Mouse (Mus musculus): ENCODE measurements around the gene Mkrn2.

The Mkrn2 gene

GRCm38 (mm10) chr6:115601715-115602523 is at the start of gene Mkrn2:
Mkrn2 (plus strand) TSS chr6:115601902.
- peak; percentile 78 for DNase-seq

DNA sequence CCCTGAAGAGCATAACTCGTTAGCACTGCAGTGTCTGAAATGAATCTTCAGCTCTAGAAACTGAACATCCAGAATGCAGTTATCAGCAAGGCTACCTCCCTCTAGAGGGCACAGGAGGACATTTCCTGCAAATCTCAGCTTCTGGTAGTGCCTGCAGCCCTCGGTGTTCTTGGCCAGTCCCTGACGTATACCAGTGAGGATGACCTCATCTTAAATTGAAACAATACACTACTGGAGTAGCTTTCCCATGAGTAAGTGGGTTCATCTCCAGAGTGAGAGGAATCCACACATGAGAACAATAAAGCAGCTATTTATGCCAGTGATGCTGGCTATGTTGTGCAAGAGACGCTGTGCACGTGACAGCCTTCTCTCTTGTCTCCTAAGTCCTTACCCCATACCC is 46.2 kb upstream of the Mkrn2 start:
- no peak for DNase-seq

DNA sequence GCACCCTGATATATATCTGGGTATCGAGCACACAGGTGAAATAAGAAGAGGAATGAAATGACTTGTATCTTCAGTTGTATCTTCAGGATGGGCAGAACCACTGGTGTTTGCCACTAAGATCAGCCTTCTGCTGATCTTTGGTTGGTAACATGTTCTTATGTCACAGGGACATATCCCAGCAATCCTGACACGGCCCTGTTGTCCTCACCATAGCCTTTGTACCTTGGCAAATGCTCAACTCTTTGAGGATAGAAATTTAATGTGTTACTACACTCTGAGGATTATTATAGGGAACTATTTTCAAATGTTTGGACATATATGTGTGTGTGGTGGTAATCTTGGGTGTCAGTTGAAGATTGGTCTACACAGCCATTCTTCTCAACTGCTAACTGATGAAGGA is 43.5 kb upstream of the Mkrn2 start:
- DNase-seq = no peak

DNA sequence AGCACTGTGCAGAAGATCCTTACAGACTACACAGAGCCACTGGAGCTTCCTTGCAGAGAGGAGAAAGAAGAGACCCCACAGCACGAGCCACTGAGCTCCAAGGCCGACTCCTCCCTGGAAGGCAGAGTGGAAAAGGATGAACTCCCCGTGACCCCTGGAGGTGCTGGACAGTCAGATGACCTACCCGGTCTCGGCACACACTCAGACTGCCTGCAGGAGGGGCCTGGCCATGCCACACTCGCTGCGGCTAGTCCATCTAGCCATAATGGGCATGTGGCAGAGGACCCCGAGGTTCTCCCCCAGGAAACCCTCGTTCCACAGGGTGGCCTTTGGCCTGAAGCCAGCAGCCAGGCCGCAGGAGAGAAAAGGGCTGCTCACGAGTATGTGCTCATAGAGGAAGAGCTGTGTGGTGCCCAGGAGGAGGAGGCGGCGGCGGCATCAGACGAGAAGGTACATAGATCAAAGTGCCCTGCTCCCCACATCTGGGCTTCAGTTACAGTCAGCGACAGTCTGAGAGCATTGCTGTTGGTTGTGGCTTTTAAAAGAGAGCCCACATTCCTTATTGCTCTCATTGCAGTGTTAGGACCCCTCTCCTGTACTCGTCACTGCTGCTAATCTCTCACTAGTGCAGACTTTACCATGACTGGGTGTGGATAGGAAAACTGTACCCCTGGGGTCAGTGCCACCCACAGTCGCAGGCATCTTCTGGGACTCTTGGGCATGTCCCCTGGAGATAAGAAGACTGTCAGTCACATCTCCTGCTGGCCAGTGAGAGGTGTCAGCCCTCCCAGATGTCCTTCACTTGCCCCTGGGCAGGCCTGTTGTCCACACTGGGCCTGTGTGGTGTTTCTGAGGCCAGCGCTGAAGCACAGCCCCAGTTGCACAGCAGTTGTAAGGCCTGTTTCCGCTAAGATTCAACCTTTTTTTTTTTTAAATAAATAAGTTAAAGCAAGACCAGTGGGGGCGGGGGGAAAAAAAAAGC is 41.8 kb upstream of the Mkrn2 start:
- DNase-seq = no peak

GRCm38 (mm10) chr6:115565479-115566045 is 36.1 kb upstream of the Mkrn2 start:
- DNase-seq = no peak

DNA sequence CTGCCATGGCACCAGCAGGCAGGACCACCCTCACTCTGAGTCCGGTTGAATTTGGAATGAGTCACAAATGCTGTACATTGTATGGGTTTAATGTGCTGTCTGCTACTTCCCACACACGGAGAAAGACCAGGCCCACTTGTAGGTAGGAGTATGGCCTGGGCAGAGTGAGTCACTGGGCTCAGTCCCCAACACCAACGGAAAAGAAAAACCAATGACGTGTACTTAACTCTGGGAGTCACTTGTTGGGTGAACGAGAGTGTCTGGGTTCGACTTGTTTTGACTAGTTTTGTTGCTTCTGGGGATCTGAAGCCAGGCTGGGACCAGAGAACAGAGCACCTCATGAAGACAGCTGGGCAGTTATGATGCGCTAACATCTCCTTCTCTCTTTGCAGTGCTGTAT is 27.5 kb upstream of the Mkrn2 start:
- no peak for DNase-seq

DNA sequence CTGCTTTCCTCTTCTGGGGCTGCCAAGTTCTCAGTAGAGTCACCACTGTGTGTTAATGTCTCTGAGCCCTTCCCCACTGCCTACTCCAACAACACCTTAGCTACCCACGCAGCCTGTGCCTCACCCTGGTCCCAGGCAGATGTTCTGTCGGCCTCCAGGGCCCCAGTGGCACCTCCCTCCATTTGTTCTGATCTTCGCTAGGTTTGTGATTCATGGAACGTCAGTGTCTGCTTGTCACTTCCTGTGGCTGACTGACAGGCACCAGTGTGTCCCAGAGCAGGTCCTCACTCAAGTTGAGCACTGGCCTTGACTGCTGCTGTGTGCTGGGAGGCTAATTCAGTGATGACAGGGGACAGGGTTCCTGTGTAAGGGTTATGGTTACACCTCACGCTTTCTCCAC is 24.3 kb upstream of the Mkrn2 start:
- no peak for DNase-seq

- DNase-seq = no peak
Observed at GRCm38 (mm10) chr6:115577941-115578340, 23.8 kb upstream of the Mkrn2 start.

DNA sequence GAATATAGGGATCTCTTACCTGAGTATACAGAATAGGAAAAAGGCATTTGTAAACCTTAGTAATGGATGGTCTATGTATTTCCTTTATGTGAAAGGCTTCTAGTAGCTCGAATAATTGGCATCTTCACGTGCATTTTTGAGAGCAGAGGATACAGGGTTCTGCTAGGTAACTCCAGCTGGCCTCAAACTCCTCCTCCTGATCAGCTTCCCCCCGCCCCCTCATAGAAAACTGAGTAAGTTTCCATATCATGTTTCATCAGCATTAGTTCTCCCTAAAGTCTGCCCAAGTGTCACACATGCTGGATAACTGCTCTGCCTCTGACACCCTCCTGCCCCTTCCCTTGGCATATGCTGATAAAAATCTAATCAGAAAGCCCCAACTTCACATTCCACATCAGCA is 20.9 kb upstream of the Mkrn2 start:
- no peak for DNase-seq

DNA sequence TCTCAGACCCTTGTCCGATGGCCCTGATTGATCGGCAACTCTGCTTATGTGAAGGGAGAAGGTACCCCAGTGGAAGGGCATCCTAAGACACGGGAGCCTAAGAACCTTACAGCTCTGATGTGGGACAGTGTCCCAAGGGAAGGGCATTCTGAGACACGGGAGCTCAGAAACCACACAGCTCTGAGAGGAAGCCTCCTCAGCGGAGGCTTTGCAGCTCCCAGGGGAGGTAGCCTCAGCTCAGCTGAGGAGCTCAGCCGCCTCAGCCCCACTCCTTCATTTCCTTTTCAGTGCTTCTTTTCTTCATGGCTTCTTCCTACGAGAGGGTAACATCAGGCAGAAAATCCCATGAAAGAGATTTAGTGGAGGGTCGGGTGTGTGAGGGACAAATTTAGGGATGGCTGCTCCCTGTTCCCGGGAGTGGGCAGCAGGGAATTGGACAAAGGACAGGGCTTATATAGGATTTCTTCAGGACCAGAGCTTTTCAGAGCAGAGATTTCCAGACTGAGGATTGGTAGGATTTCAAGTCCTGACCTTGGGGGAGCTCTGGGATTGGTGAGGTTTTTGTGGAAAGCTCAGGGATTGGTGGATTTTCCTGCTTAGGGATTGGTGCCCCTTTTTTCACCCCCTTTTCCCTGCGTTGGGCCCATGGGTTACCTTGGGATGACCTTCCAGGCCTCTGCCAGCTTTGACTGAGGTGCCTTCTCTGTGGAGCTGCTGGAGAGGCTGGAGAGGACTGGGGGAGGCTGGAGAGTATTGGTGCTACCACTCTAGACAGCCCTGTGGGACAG is 19.2 kb upstream of the Mkrn2 start:
- DNase-seq = no peak

- DNase-seq = no peak
Observed at GRCm38 (mm10) chr6:115583430-115584125, 18.1 kb upstream of the Mkrn2 start.

DNA sequence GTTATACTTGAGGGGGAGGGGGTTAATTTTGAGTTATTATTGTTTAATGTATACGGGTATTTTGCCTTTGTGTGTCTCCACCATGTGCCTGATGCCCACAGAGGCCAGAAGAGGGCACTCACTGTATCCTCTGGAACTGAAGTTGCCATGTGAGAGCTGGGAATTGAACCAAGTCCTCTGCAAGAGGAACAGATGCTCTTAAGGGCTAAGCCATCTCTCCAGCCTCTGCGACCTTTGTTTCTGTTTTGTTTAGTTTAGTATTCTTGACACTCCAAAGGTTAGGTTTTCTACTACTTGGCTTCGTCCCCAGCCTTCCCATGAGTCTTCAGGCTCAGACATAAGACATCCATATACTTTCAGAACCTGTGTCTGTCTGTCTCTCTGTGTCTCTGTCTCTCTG is 17.5 kb upstream of the Mkrn2 start:
- DNase-seq = no peak

GRCm38 (mm10) chr6:115586321-115586720 is 15.4 kb upstream of the Mkrn2 start:
- DNase-seq = no peak

DNA sequence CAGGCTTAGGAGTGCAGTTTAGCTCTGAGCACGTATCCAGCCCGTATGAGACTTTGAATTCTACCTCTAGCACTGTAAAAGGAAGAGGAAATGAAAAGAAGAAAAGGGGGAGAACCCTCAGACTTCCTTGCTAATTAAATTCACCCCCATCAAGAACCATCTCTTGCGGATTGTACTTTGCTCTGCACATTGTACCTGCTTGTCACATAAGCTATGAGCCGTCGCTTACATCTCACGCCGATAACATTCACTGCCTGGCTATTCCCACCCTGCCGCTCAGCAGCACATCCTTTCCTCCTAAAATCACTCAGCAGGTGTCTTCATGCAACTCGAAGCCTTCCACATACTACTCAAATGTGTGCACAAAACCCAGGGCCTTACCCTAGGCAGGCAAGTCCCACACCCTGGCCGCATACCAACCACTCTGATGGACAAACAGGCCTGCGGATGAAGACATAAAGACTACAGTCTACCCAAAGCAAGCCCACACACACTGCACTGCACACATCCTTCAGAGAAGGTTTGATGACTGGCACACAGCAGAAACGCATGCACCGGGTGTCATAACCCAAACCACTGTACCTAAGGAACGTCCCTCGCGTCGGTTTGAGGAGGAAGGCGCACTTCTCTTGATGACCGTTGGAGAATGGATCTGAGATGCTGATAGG is 9.9 kb upstream of the Mkrn2 start:
- no peak for DNase-seq

DNA sequence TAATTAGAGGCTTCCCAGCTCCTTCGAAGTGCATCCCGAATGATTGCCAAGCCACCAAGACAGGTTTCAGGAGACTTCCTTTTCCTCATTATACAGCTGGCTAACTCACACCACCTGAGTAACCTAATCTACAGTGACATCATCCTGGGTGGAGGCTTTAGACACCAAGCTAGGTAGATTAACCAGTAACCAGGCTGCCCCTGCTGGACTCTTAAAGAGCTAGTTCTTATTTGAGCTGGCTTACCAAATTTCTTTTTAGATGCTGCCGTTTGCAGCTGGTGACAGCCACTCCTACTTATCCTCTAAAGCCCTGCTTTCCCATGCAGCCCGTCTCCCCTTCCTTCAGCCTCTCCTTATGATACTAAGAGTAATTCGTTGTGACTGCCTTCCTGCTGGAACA is 9.2 kb upstream of the Mkrn2 start, which contains the start of gene Mkrn2os:
Gene Mkrn2os, minus strand, starts transcription at position 119 of the 400 bp plus-strand sequence.
- DNase-seq = no peak

GRCm38 (mm10) chr6:115593252-115593651 is 8.4 kb upstream of the Mkrn2 start:
- DNase-seq = no peak

GRCm38 (mm10) chr6:115594463-115594862 is 7.2 kb upstream of the Mkrn2 start:
- no peak for DNase-seq

- no peak for DNase-seq
Observed at GRCm38 (mm10) chr6:115595667-115596066, 6.0 kb upstream of the Mkrn2 start.

- no peak for DNase-seq
Observed at GRCm38 (mm10) chr6:115601322-115601714, 384 bp upstream of the Mkrn2 start.

DNA sequence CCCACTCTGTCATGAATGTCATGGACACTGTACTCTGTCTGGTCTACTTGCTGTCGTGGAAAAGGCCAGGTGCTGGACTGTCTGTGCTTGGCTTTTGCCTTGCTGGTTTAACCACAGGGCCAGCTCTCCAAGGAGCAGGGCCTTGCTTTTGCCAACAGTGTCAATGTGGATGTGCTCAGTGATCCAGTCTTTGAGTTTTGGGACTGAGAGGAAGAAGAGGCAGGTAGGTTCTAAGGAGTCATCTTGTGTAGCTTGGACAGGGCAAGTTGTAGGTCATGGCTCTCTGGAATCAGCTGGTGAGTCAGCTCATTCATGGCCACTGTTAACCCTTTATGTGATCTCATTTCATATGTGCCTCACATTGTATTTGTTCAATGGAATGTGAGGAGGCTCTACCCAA is 4.8 kb downstream of the Mkrn2 start:
- no peak for DNase-seq

- peak; percentile 29 for DNase-seq
Observed at GRCm38 (mm10) chr6:115607429-115607828, 5.7 kb downstream of the Mkrn2 start.

All from right cerebral cortex, postnatal 25 days (tissue).